Mouse (Mus musculus): Measurements from ENCODE around the gene Gse1. TPM values are rescaled to one million over a fixed set of nuclear protein-coding genes. Genes with fewer than 3 reads are reported as not detected.
A peak's percentile ranks its signal among the peaks of the same experiment; 100 is the strongest.

Gse1 gene
- polyA plus RNA-seq, 1 experiment from 2014 or later: 20.7 TPM

DNA sequence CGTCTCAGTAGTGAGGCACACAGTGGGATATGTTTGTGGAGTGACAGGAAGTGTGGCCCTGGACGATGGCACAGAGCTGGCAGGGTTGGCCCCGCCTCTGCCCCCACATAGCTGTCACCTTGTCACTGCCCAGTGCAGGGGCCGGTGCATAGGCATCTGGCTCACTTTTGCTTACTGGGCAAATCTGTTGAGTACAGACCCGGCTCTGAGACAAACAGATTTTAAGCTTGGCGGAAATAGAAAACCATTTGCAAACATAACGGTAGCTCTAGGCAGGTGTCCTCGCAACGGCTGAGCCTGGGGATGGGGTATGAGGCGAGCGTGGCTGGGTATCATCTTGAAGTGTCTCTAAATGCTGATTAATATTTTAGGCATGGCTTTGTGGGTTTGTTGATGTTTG lies 79.3 kb downstream of the Gse1 start:
- WGBS: 48% methylated on average over 11 of the region's 11 CpGs
- Histone ChIP-seq H3K4me3 (ENCODE audit: low read depth, low read length) (no peak overlapping the region), H3K9me3 (ENCODE audit: control insufficient read depth, low read length) (no peaks in the 10 kb centered on the region), H3K36me3 (ENCODE audit: control insufficient read depth, insufficient read depth, low read length) (no peaks in the 10 kb centered on the region), H3K27ac (ENCODE audit: low read depth, low read length) (peak overlapping the region; percentile 54), H3K27me3 (ENCODE audit: control insufficient read depth, insufficient read depth, low read length) (peaks cover 5% of the 10 kb centered on the region; the same call in 1 of the 2 replicates), H3K4me2 (no peak overlapping the region), H3K9ac (ENCODE audit: low read length) (0 out of 2 replicates have a peak overlapping the region, but pooled peaks have one; percentile 25), H3K4me1 (ENCODE audit: control insufficient read depth, insufficient read depth, low read length) (peaks cover 57% of the 10 kb centered on the region)
- peak; percentile 10; the same call in 1 of the 2 replicates for ATAC-seq (ENCODE audit: low FRiP score)
- no peak for DNase-seq (ENCODE audit: low spot score, missing footprints)

DNA sequence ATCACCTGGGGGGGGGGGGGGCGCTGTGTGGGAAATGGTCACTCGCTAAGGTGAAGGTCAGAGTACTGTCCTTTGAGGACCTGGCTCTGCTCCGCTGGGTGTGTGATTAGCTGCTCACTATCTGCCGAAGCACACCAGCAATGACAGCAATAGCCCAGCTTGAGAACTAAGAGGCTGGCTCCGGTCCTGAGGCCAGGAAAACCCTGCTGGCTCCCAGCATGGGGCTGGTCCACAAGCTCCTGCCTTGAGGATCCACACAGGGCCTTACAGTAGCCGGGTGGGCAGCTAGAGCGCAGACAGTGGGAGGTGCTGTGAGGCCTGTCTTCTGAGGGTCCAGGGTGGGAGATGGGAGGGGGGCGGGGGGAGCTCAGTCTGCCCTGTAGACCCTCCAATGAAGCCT lies 79.9 kb downstream of the Gse1 start:
- Histone ChIP-seq H3K9ac (ENCODE audit: low read length) (no peak overlapping the region), H3K4me3 (ENCODE audit: low read depth, low read length) (no peak overlapping the region), H3K4me2 (no peak overlapping the region), H3K4me1 (ENCODE audit: control insufficient read depth, insufficient read depth, low read length) (peaks cover 54% of the 10 kb centered on the region), H3K27ac (ENCODE audit: low read depth, low read length) (peak overlapping the region; percentile 84), H3K27me3 (ENCODE audit: control insufficient read depth, insufficient read depth, low read length) (peaks cover 5% of the 10 kb centered on the region; the same call in 1 of the 2 replicates), H3K9me3 (ENCODE audit: control insufficient read depth, low read length) (no peaks in the 10 kb centered on the region), H3K36me3 (ENCODE audit: control insufficient read depth, insufficient read depth, low read length) (no peaks in the 10 kb centered on the region)
- DNase-seq (ENCODE audit: low spot score, missing footprints) (no peak), ATAC-seq (ENCODE audit: low FRiP score) (no peak)
- WGBS: 38% methylated on average over 8 of the region's 8 CpGs

DNA sequence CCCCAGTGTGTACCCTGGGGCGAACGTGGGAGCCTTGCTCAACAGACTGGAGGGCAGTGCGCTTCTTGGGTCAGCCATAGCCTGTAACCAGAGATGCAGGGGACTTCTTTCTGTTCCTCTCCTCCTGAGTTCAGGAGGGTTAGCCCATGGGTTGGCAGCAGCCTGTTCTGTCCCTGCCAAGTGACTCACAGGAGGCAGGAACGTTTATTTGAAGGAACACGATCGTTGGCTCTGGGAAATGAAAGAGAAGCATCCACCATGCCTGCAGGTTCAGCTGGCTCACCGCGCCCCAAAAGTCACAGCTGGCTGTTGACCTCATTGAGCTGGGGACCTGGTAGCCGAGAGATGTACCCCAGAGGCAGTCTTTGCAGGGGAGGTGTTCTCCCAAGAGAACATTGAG lies 80.3 kb downstream of the Gse1 start:
- no peaks in the 10 kb centered on the region for H3K36me3 ChIP-seq (ENCODE audit: control insufficient read depth, insufficient read depth, low read length)
- peaks cover 5% of the 10 kb centered on the region; the same call in 1 of the 2 replicates for H3K27me3 ChIP-seq (ENCODE audit: control insufficient read depth, insufficient read depth, low read length)
- H3K4me1 ChIP-seq (ENCODE audit: control insufficient read depth, insufficient read depth, low read length): peaks cover 51% of the 10 kb centered on the region
- H3K27ac ChIP-seq (ENCODE audit: low read depth, low read length): peak overlapping the region; percentile 84
- 49% methylated on average over 9 of the region's 9 CpGs for WGBS
- ATAC-seq (ENCODE audit: low FRiP score) (no peak), DNase-seq (ENCODE audit: low spot score, missing footprints) (no peak)
- H3K4me3 ChIP-seq (ENCODE audit: low read depth, low read length): no peak overlapping the region
- H3K9me3 ChIP-seq (ENCODE audit: control insufficient read depth, low read length): no peaks in the 10 kb centered on the region
- H3K4me2 ChIP-seq: no peak overlapping the region
- peak overlapping the region; percentile 12; the same call in 1 of the 2 replicates for H3K9ac ChIP-seq (ENCODE audit: low read length)

DNA sequence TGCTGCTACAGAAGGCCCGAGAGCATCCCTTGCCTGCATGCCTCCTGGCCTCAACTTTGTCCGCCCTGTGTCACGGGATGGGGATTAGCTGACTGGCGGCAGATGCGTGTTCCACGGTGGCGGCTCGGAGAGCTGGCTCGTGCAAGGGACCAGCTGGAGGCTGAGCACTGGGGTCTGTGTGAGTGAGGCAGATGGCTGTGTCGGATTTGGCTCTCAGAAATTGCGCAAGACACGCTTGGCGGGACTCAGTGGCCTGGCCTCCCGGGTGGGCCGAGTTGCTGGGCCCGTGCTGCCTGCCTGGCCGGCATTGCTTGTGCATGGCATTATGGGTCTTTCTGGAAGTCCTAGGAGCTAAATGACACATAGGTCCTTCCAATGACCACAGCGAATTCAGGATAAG lies 81.1 kb downstream of the Gse1 start:
- Histone ChIP-seq H3K4me2 (no peak overlapping the region), H3K27ac (ENCODE audit: low read depth, low read length) (peak overlapping the region; percentile 84), H3K4me3 (ENCODE audit: low read depth, low read length) (no peak overlapping the region), H3K36me3 (ENCODE audit: control insufficient read depth, insufficient read depth, low read length) (no peaks in the 10 kb centered on the region), H3K9me3 (ENCODE audit: control insufficient read depth, low read length) (no peaks in the 10 kb centered on the region), H3K27me3 (ENCODE audit: control insufficient read depth, insufficient read depth, low read length) (peaks cover 5% of the 10 kb centered on the region; the same call in 1 of the 2 replicates), H3K4me1 (ENCODE audit: control insufficient read depth, insufficient read depth, low read length) (peaks cover 43% of the 10 kb centered on the region), H3K9ac (ENCODE audit: low read length) (no peak overlapping the region; the same call in 1 of the 2 replicates)
- ATAC-seq (ENCODE audit: low FRiP score) (peak; percentile 86), DNase-seq (ENCODE audit: low spot score, missing footprints) (peak; percentile 96)
- 23% methylated on average over 18 of the region's 18 CpGs for WGBS

DNA sequence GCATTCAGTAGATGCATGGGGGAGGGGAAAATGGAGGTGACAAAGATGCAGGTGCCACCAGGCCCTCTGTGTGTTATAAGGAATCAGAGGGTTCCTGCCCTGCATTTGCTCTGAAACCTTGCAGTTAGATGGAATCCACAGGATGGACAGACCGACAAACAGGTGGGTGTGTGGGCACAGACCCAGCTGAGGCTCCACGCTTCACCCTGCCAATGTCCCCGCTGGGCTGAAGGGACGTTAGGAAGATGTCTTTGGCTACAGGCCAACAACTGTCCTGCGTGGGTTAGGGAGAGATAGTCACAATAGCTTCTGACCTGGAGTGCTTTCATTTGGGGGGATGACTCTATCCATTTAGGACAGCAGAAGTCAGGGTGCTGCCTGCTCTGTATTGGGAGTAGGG lies 81.8 kb downstream of the Gse1 start:
- H3K4me1 ChIP-seq (ENCODE audit: control insufficient read depth, insufficient read depth, low read length): peaks cover 38% of the 10 kb centered on the region
- 75% methylated on average over 5 of the region's 5 CpGs for WGBS
- H3K4me2 ChIP-seq: no peak overlapping the region
- H3K9me3 ChIP-seq (ENCODE audit: control insufficient read depth, low read length): no peaks in the 10 kb centered on the region
- no peak overlapping the region for H3K4me3 ChIP-seq (ENCODE audit: low read depth, low read length)
- DNase-seq (ENCODE audit: low spot score, missing footprints): no peak
- no peaks in the 10 kb centered on the region for H3K36me3 ChIP-seq (ENCODE audit: control insufficient read depth, insufficient read depth, low read length)
- H3K27ac ChIP-seq (ENCODE audit: low read depth, low read length): peak overlapping the region; percentile 84
- H3K9ac ChIP-seq (ENCODE audit: low read length): no peak overlapping the region
- ATAC-seq (ENCODE audit: low FRiP score): no peak
- H3K27me3 ChIP-seq (ENCODE audit: control insufficient read depth, insufficient read depth, low read length): peaks cover 5% of the 10 kb centered on the region; the same call in 1 of the 2 replicates

DNA sequence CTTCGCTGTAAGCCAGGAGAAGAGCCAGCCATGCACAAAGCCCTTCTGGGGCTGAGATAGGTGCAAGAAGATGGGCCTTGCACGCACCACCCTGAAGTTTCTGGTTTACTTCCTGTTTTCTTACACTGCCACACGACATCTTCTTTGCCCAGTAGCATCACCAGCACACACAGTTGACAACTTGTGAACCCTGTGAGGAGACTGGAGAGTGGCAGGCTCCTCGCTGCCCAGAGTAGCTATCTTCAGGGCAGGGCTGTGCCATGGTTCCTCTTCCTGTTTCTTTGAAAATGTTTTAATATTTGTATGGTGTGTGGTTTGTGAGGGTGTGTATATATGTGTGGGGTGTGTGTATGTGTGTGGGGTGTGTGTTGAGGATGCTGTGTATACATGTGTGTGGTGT lies 84.2 kb downstream of the Gse1 start:
- WGBS: 87% methylated on average over 4 of the region's 4 CpGs
- H3K9me3 ChIP-seq (ENCODE audit: control insufficient read depth, low read length): no peaks in the 10 kb centered on the region
- ATAC-seq (ENCODE audit: low FRiP score) (no peak), DNase-seq (ENCODE audit: low spot score, missing footprints) (no peak)
- no peak overlapping the region for H3K4me2 ChIP-seq
- peaks cover 5% of the 10 kb centered on the region; the same call in 1 of the 2 replicates for H3K27me3 ChIP-seq (ENCODE audit: control insufficient read depth, insufficient read depth, low read length)
- no peaks in the 10 kb centered on the region for H3K36me3 ChIP-seq (ENCODE audit: control insufficient read depth, insufficient read depth, low read length)
- H3K9ac ChIP-seq (ENCODE audit: low read length): no peak overlapping the region
- H3K27ac ChIP-seq (ENCODE audit: low read depth, low read length): no peak overlapping the region
- H3K4me1 ChIP-seq (ENCODE audit: control insufficient read depth, insufficient read depth, low read length): peaks cover 30% of the 10 kb centered on the region
- no peak overlapping the region for H3K4me3 ChIP-seq (ENCODE audit: low read depth, low read length)

DNA sequence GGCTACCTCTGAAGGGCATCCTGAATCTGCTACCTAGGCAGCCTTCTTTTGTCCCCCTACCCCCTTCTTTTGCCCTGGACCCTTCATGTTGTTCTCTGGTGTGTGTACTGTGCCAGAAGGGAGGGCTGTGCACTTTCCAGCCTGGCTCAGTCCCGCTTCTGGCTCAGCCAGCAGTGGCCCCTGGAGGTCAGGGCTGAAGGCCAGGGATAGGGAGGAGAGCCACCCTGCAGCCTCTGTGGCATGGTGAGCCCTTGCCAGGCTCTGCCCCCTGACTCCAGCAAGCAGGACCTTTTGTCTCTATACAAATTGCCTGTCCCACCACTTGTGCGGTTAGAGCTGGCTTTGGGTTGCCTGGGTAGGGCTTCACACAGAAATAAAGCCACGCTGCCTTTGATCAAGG lies 85.4 kb downstream of the Gse1 start:
- no peak overlapping the region for H3K4me3 ChIP-seq (ENCODE audit: low read depth, low read length)
- H3K4me2 ChIP-seq: no peak overlapping the region
- DNase-seq (ENCODE audit: low spot score, missing footprints) (no peak), ATAC-seq (ENCODE audit: low FRiP score) (no peak)
- H3K4me1 ChIP-seq (ENCODE audit: control insufficient read depth, insufficient read depth, low read length): peaks cover 29% of the 10 kb centered on the region
- 0 out of 2 replicates have a peak overlapping the region, but pooled peaks have one; percentile 6 for H3K9ac ChIP-seq (ENCODE audit: low read length)
- no peaks in the 10 kb centered on the region for H3K9me3 ChIP-seq (ENCODE audit: control insufficient read depth, low read length)
- no peak overlapping the region for H3K27ac ChIP-seq (ENCODE audit: low read depth, low read length)
- H3K36me3 ChIP-seq (ENCODE audit: control insufficient read depth, insufficient read depth, low read length): no peaks in the 10 kb centered on the region
- H3K27me3 ChIP-seq (ENCODE audit: control insufficient read depth, insufficient read depth, low read length): no peaks in the 10 kb centered on the region; the same call in 1 of the 2 replicates
- 65% methylated on average over 3 of the region's 3 CpGs for WGBS

DNA sequence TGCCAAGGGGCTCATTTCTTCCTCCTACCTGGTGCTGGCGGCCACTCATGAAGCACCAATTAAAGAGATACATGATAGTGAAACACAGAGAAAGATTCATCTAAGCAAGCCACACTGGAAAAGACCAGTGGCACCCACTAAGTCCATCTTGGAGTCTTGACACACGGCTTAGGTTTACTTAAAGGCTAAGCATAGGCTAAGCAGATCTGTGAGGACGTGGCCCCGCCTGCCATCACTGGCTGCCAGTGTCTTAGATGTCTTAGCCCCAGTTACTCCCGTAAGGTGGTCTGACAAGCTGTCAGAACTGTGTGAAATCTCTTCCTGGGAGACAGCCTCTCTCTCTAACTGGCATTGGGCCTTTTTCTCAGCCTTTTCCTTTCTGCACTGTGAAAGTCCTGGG lies 86.7 kb downstream of the Gse1 start:
- no peaks in the 10 kb centered on the region for H3K9me3 ChIP-seq (ENCODE audit: control insufficient read depth, low read length)
- no peak overlapping the region for H3K4me2 ChIP-seq
- no peak overlapping the region; the same call in 1 of the 2 replicates for H3K9ac ChIP-seq (ENCODE audit: low read length)
- no peak for DNase-seq (ENCODE audit: low spot score, missing footprints)
- WGBS: 69% methylated on average over 5 of the region's 5 CpGs
- no peak for ATAC-seq (ENCODE audit: low FRiP score)
- H3K4me3 ChIP-seq (ENCODE audit: low read depth, low read length): no peak overlapping the region
- H3K27ac ChIP-seq (ENCODE audit: low read depth, low read length): no peak overlapping the region
- H3K36me3 ChIP-seq (ENCODE audit: control insufficient read depth, insufficient read depth, low read length): no peaks in the 10 kb centered on the region
- H3K27me3 ChIP-seq (ENCODE audit: control insufficient read depth, insufficient read depth, low read length): no peaks in the 10 kb centered on the region
- peaks cover 17% of the 10 kb centered on the region for H3K4me1 ChIP-seq (ENCODE audit: control insufficient read depth, insufficient read depth, low read length)

DNA sequence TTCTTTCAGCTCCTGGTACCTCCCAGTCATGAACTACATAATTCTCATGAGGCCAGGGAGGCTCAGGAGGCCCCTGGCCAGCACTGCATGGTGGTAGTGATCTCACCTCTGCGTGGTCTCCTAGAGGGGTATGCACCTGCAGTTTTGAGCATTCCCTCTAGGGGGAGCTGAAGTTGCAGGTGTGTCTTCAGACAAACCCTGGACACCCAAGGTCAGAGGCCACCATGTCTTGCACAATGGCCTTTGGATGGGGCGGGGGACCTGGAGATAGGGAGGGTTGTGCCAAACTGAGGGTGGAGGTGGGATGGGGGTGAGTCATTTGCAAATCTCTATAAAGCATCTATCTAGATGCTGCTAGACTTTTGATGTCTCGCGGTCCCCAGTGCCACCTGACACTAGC lies 87.4 kb downstream of the Gse1 start:
- DNase-seq (ENCODE audit: low spot score, missing footprints) (no peak), ATAC-seq (ENCODE audit: low FRiP score) (no peak)
- Histone ChIP-seq H3K27me3 (ENCODE audit: control insufficient read depth, insufficient read depth, low read length) (no peaks in the 10 kb centered on the region), H3K4me1 (ENCODE audit: control insufficient read depth, insufficient read depth, low read length) (peaks cover 12% of the 10 kb centered on the region), H3K9me3 (ENCODE audit: control insufficient read depth, low read length) (no peaks in the 10 kb centered on the region), H3K9ac (ENCODE audit: low read length) (no peak overlapping the region), H3K36me3 (ENCODE audit: control insufficient read depth, insufficient read depth, low read length) (no peaks in the 10 kb centered on the region), H3K27ac (ENCODE audit: low read depth, low read length) (no peak overlapping the region), H3K4me2 (no peak overlapping the region), H3K4me3 (ENCODE audit: low read depth, low read length) (no peak overlapping the region)
- 88% methylated on average over 4 of the region's 4 CpGs for WGBS
